Mouse (Mus musculus) small intestine, adult 2 months (tissue): ENCODE measurements around the gene Chac2. TPM values are rescaled to one million over a fixed set of nuclear protein-coding genes. Genes with fewer than 3 reads are reported as not detected.
"Not testable (repeated sequence)": the region's sequence is repeated elsewhere in the genome, so short reads cannot be mapped to it uniquely, and the experiment has no call there.

Experiments
- H3K27ac ChIP-seq: fragments of 200-500 bp; 2 replicates; pipeline ENCODE4 v1.5.1; 2012; ENCODE audit warnings: low read depth, low read length, control low read depth, inconsistent platforms; ENCODE audit not compliant: insufficient read depth
- H3K27me3 ChIP-seq: fragments of 200-500 bp; 2 replicates; pipeline ENCODE4 v1.6.1; 2012; ENCODE audit warnings: mild to moderate bottlenecking, moderate library complexity, low read length, inconsistent platforms; ENCODE audit not compliant: control insufficient read depth, insufficient read depth
- H3K36me3 ChIP-seq: fragments of 200-500 bp; 2 replicates; pipeline ENCODE4 v1.6.1; 2012; ENCODE audit warnings: mild to moderate bottlenecking, low read length, control low read depth, inconsistent platforms; ENCODE audit not compliant: control insufficient read depth, insufficient read depth
- H3K4me1 ChIP-seq: fragments of 200-500 bp; 2 replicates; pipeline ENCODE4 v1.6.1; 2012; ENCODE audit warnings: low read length, inconsistent platforms, mixed read lengths; ENCODE audit not compliant: control insufficient read depth, insufficient read depth, insufficient read length
- H3K4me3 ChIP-seq: fragments of 200-500 bp; 2 replicates; pipeline ENCODE4 v1.5.1; 2012; ENCODE audit warnings: low read depth, mild to moderate bottlenecking, control low read depth, inconsistent platforms, low read length, moderate library complexity
- CTCF ChIP-seq: fragments of 200-500 bp; IDR thresholded peaks from 2 replicates; pipeline ENCODE4 v1.5.1; 2012; ENCODE audit warnings: low read depth, mild to moderate bottlenecking, control low read depth, inconsistent platforms, low read length, moderate library complexity, mixed read lengths; ENCODE audit not compliant: insufficient replicate concordance, insufficient read length; ENCODE audit errors: extremely low read depth
- POLR2A ChIP-seq: fragments of 200-500 bp; IDR thresholded peaks from 2 replicates; pipeline ENCODE4 v1.6.1; 2012; ENCODE audit warnings: low read depth, mild to moderate bottlenecking, control low read depth, inconsistent platforms, low read length, moderate library complexity
- WGBS: fragments of 180-500 bp; shearing (Covaris S2); methylation state at CpG from one replicate; pipeline ENCODE4 v1.1.7; 2018; 5-methylcytosine and 5-hydroxymethylcytosine counted together
- polyA plus RNA-seq: library from polyadenylated mRNA; depleted of rRNA; stranded (reverse); fragments of >200 nt; gene quantifications from 2 replicates; pipeline ENCODE4 v1.2.3, GENCODE M21; 2012; rRNA removed

Chac2 gene
- polyA plus RNA-seq: 1.7 and 1.8 TPM in 2 replicates

GRCm38 (mm10) chr11:30985877-30986624, at the start of gene Chac2:
Chac2 (minus strand) TSS chr11:30986350.
- Histone ChIP-seq H3K27me3 (no peaks in the 10 kb centered on the region), H3K27ac (peak within 1 kb of the TSS; percentile 96), H3K4me3 (peak within 1 kb of the TSS; percentile 100), H3K4me1 (no peaks in the 10 kb centered on the region; the same call in 1 of the 2 replicates), H3K36me3 (no peaks in the 10 kb centered on the region)
- under 1% methylated on average over 22 of the region's 22 CpGs for WGBS
- TF ChIP-seq CTCF (no peak), POLR2A (peak; percentile 45; the same call in 1 of the 2 replicates)

GRCm38 (mm10) chr11:31034958-31035357, 48.8 kb upstream of the Chac2 start:
- Histone ChIP-seq H3K27ac (no peak overlapping the region), H3K4me3 (no peak overlapping the region), H3K4me1 (no peaks in the 10 kb centered on the region), H3K27me3 (no peaks in the 10 kb centered on the region), H3K36me3 (peaks cover 1% of the 10 kb centered on the region; the same call in 1 of the 2 replicates)
- TF ChIP-seq CTCF (no peak), POLR2A (no peak)
- 98% methylated on average over 4 of the region's 4 CpGs for WGBS

- H3K27me3 ChIP-seq: not testable (repeated sequence)
- 84% methylated on average over 15 of the region's 15 CpGs for WGBS
Observed at GRCm38 (mm10) chr11:31017466-31017865, 31.3 kb upstream of the Chac2 start.

GRCm38 (mm10) chr11:31009668-31010067, 23.5 kb upstream of the Chac2 start:
- WGBS: 94% methylated on average over 1 of the region's 1 CpGs
- not testable (repeated sequence) for H3K4me1 ChIP-seq, H3K27me3 ChIP-seq, H3K4me3 ChIP-seq, H3K27ac ChIP-seq, H3K36me3 ChIP-seq

More at GRCm38 (mm10) chr11:31017466-31017865, 31.3 kb upstream of the Chac2 start:
- not testable (repeated sequence) for H3K4me3 ChIP-seq, H3K36me3 ChIP-seq, H3K27ac ChIP-seq, H3K4me1 ChIP-seq

- WGBS: 36% methylated on average over 4 of the region's 4 CpGs
- H3K4me3 ChIP-seq: no peak overlapping the region
- TF ChIP-seq POLR2A: no peak
- no peak for TF ChIP-seq CTCF
- no peaks in the 10 kb centered on the region; the same call in 1 of the 2 replicates for H3K36me3 ChIP-seq
- H3K4me1 ChIP-seq: peaks cover 2% of the 10 kb centered on the region; the same call in 1 of the 2 replicates
- no peaks in the 10 kb centered on the region for H3K27me3 ChIP-seq
- H3K27ac ChIP-seq: no peak overlapping the region
Observed at GRCm38 (mm10) chr11:31001169-31001908, 15.2 kb upstream of the Chac2 start.

- no peak overlapping the region for H3K27ac ChIP-seq
- TF ChIP-seq CTCF (no peak), POLR2A (no peak)
- no peaks in the 10 kb centered on the region; the same call in 1 of the 2 replicates for H3K36me3 ChIP-seq
- no peaks in the 10 kb centered on the region for H3K27me3 ChIP-seq
- H3K4me3 ChIP-seq: no peak overlapping the region
- 85% methylated on average over 2 of the region's 2 CpGs for WGBS
- peaks cover 2% of the 10 kb centered on the region; the same call in 1 of the 2 replicates for H3K4me1 ChIP-seq
Observed at GRCm38 (mm10) chr11:31000028-31000427, 13.9 kb upstream of the Chac2 start.

GRCm38 (mm10) chr11:30998704-30999103, 12.6 kb upstream of the Chac2 start:
- no peak overlapping the region for H3K4me3 ChIP-seq
- no peak overlapping the region for H3K27ac ChIP-seq
- no peaks in the 10 kb centered on the region; the same call in 1 of the 2 replicates for H3K36me3 ChIP-seq
- peaks cover 2% of the 10 kb centered on the region; the same call in 1 of the 2 replicates for H3K4me1 ChIP-seq
- WGBS: 77% methylated on average over 2 of the region's 2 CpGs
- no peaks in the 10 kb centered on the region for H3K27me3 ChIP-seq
- TF ChIP-seq CTCF: no peak
- no peak for TF ChIP-seq POLR2A
